Mouse (Mus musculus) MEL (cell line): ENCODE measurements around the gene Adamtsl1. TPM values are rescaled to one million over a fixed set of nuclear protein-coding genes. Genes with fewer than 3 reads are reported as not detected.

Experiments
- DNase-seq: peaks from one replicate; pipeline ENCODE4 v3.0.0; 2011; ENCODE audit warnings: low read depth, low spot score
- H3K27ac ChIP-seq: 2 replicates; pipeline ENCODE4 v1.5.1; 2012; ENCODE audit warnings: low read depth, mild to moderate bottlenecking, control low read depth, low read length, moderate library complexity; ENCODE audit not compliant: control insufficient read depth
- H3K27me3 ChIP-seq, 2 experiments: fragments of 150-350 bp in 1 of 2; sonication (generic) in 1 of 2; 2 replicates each; pipeline ENCODE4 v1.6.1; 2012; ENCODE audit warnings: low read length in 2 of 2, mild to moderate bottlenecking in 2 of 2, improper control_type of control experiment in 1 of 2, moderate library complexity in 1 of 2; ENCODE audit not compliant: insufficient read depth in 2 of 2, control insufficient read depth in 1 of 2
- H3K36me3 ChIP-seq, 2 experiments: 2 replicates each; pipeline ENCODE4 v1.6.1; 2012 to 2014; ENCODE audit warnings: low read length in 2 of 2, improper control_type of control experiment in 1 of 2, inconsistent platforms in 1 of 2, mild to moderate bottlenecking in 1 of 2; ENCODE audit not compliant: insufficient read depth in 2 of 2, control insufficient read depth in 1 of 2
- H3K4me1 ChIP-seq, 2 experiments: fragments of 150-350 bp in 1 of 2; sonication (generic) in 1 of 2; 2 replicates each; pipeline ENCODE4 v1.6.1; 2012; ENCODE audit warnings: low read length in 2 of 2, improper control_type of control experiment in 1 of 2, mild to moderate bottlenecking in 1 of 2; ENCODE audit not compliant: insufficient read depth in 2 of 2, control insufficient read depth in 1 of 2
- H3K4me3 ChIP-seq, 2 experiments: fragments of 150-350 bp in 1 of 2; sonication (generic) in 1 of 2; 2 replicates each; pipeline ENCODE4 v1.5.1; 2012; ENCODE audit warnings: low read depth in 2 of 2, low read length in 2 of 2, mild to moderate bottlenecking in 2 of 2, moderate library complexity in 2 of 2, control low read depth in 1 of 2, improper control_type of control experiment in 1 of 2; ENCODE audit not compliant: control insufficient read depth in 1 of 2, insufficient read depth in 1 of 2
- H3K79me2 ChIP-seq: 2 replicates; pipeline ENCODE4 v1.6.1; 2012; ENCODE audit warnings: mild to moderate bottlenecking, low read length, moderate library complexity; ENCODE audit not compliant: control insufficient read depth, poor library complexity, insufficient read depth
- H3K9ac ChIP-seq: 2 replicates; pipeline ENCODE4 v1.6.1; 2012; ENCODE audit warnings: low read depth, mild to moderate bottlenecking, control low read depth, low read length, moderate library complexity; ENCODE audit not compliant: control insufficient read depth, poor library complexity, severe bottlenecking
- H3K9me3 ChIP-seq: fragments of 150-350 bp; sonication (generic); replicated peaks from 2 replicates; pipeline ENCODE4 v1.6.1; 2012; ENCODE audit warnings: mild to moderate bottlenecking, low read length, improper control_type of control experiment, moderate library complexity; ENCODE audit not compliant: insufficient read depth
- BHLHE40 ChIP-seq: IDR thresholded peaks from 2 replicates; pipeline ENCODE4 v1.6.1; 2012; ENCODE audit warnings: low read depth, mild to moderate bottlenecking, inconsistent platforms, low read length, improper control_type of control experiment, borderline replicate concordance
- CHD1 ChIP-seq: IDR thresholded peaks from 2 replicates; pipeline ENCODE4 v1.6.1; 2012; ENCODE audit warnings: low read depth, mild to moderate bottlenecking, inconsistent platforms, low read length, improper control_type of control experiment
- E2F4 ChIP-seq: IDR thresholded peaks from 2 replicates; pipeline ENCODE4 v1.6.1; 2011; ENCODE audit warnings: low read depth, low read length, improper control_type of control experiment, borderline replicate concordance
- ELF1 ChIP-seq: IDR thresholded peaks from 2 replicates; pipeline ENCODE4 v1.6.1; 2014; ENCODE audit warnings: low read depth, mild to moderate bottlenecking, inconsistent platforms, low read length, improper control_type of control experiment, moderate library complexity
- ETS1 ChIP-seq: IDR thresholded peaks from 2 replicates; pipeline ENCODE4 v1.6.1; 2012; ENCODE audit warnings: low read depth, mild to moderate bottlenecking, inconsistent platforms, low read length, improper control_type of control experiment, moderate library complexity
- MAZ ChIP-seq: IDR thresholded peaks from 2 replicates; pipeline ENCODE4 v1.6.1; 2012; ENCODE audit warnings: low read depth, mild to moderate bottlenecking, inconsistent platforms, low read length, improper control_type of control experiment
- MXI1 ChIP-seq: IDR thresholded peaks from 2 replicates; pipeline ENCODE4 v1.6.1; 2011; ENCODE audit warnings: mild to moderate bottlenecking, low read depth, low read length, improper control_type of control experiment
- MYC ChIP-seq: IDR thresholded peaks from 2 replicates; pipeline ENCODE4 v1.6.1; 2011; ENCODE audit warnings: low read depth, mild to moderate bottlenecking, low read length, improper control_type of control experiment, moderate library complexity
- NRF1 ChIP-seq: IDR thresholded peaks from 2 replicates; pipeline ENCODE4 v1.6.1; 2014; ENCODE audit warnings: low read depth, mild to moderate bottlenecking, inconsistent platforms, low read length, improper control_type of control experiment, moderate library complexity; ENCODE audit not compliant: poor library complexity, insufficient read depth, severe bottlenecking
- POLR2AphosphoS5 ChIP-seq: IDR thresholded peaks from 2 replicates; pipeline ENCODE4 v1.6.1; 2012; ENCODE audit warnings: low read depth, borderline replicate concordance, mild to moderate bottlenecking, inconsistent platforms, low read length, moderate library complexity, mixed read lengths
- SIN3A ChIP-seq: IDR thresholded peaks from 2 replicates; pipeline ENCODE4 v1.6.1; 2012; ENCODE audit warnings: low read length, improper control_type of control experiment, inconsistent platforms
- TAL1 ChIP-seq: IDR thresholded peaks from 2 replicates; pipeline ENCODE4 v1.6.1; 2012; ENCODE audit warnings: mild to moderate bottlenecking, inconsistent platforms, low read length, moderate library complexity, mixed read lengths
- USF1 ChIP-seq: IDR thresholded peaks from 2 replicates; pipeline ENCODE4 v1.6.1; 2014; ENCODE audit warnings: low read depth, mild to moderate bottlenecking, inconsistent platforms, low read length, improper control_type of control experiment, moderate library complexity
- USF2 ChIP-seq, 2 experiments: IDR thresholded peaks; 2 replicates each; pipeline ENCODE4 v1.6.1; 2011 to 2012; ENCODE audit warnings: improper control_type of control experiment in 2 of 2, low read length in 2 of 2, borderline replicate concordance in 1 of 2, inconsistent platforms in 1 of 2, low read depth in 1 of 2, mild to moderate bottlenecking in 1 of 2; ENCODE audit not compliant: insufficient read depth in 1 of 2
- ZC3H11A ChIP-seq: IDR thresholded peaks from 2 replicates; pipeline ENCODE4 v1.6.1; 2012; ENCODE audit warnings: low read depth, mild to moderate bottlenecking, inconsistent platforms, low read length, improper control_type of control experiment
- ZKSCAN1 ChIP-seq: IDR thresholded peaks from 2 replicates; pipeline ENCODE4 v1.6.1; 2012; ENCODE audit warnings: low read depth, mild to moderate bottlenecking, inconsistent platforms, low read length, improper control_type of control experiment, moderate library complexity
- polyA plus RNA-seq, 2 experiments: library from polyadenylated mRNA; stranded (reverse) in 1 of 2; unstranded in 1 of 2; fragments of >175 nt in 1 of 2; fragments of >200 nt in 1 of 2; gene quantifications; 2 replicates each; pipeline versions ENCODE4 v1.2.1 to v1.2.4; 2012; ENCODE audit warnings: low replicate concordance in 2 of 2, low read depth in 1 of 2; ENCODE audit not compliant: insufficient read length in 2 of 2, insufficient read depth in 1 of 2, missing spikeins in 1 of 2
- total RNA-seq: library from RNA; depleted of rRNA; stranded (reverse); fragments of 300-350 nt; gene quantifications from 2 replicates; pipeline ENCODE4 v1.2.3, GENCODE M21; 2012

The Adamtsl1 gene
- total and polyA plus RNA-seq, 3 experiments = not detected

GRCm38 (mm10) chr4:85486316-85486946, 27.5 kb upstream of the Adamtsl1 start:
- Histone ChIP-seq H3K4me3 (no peak overlapping the region), H3K27me3 (no peaks in the 10 kb centered on the region), H3K79me2 (no peaks in the 10 kb centered on the region), H3K27ac (no peak overlapping the region), H3K36me3 (no peaks in the 10 kb centered on the region), H3K9me3 (no peaks in the 10 kb centered on the region), H3K9ac (no peak overlapping the region), H3K4me1 (no peaks in the 10 kb centered on the region)
- DNase-seq = no peak
- TF ChIP-seq USF2 (IDR thresholded peaks at IDR 0.05; ENCODE audit: borderline replicate concordance in 1 of 2, insufficient read depth in 1 of 2, low read depth in 1 of 2, low read length in 2 of 2) = no peak
- TF ChIP-seq POLR2AphosphoS5 = no peak

GRCm38 (mm10) chr4:85505718-85506117, 8.3 kb upstream of the Adamtsl1 start:
- Histone ChIP-seq H3K9me3 (no peaks in the 10 kb centered on the region), H3K27ac (no peak overlapping the region), H3K27me3 (no peaks in the 10 kb centered on the region), H3K36me3 (no peaks in the 10 kb centered on the region), H3K9ac (no peak overlapping the region), H3K4me1 (no peaks in the 10 kb centered on the region), H3K4me3 (no peak overlapping the region), H3K79me2 (no peaks in the 10 kb centered on the region)
- no peak for DNase-seq
- TF ChIP-seq USF2 (IDR thresholded peaks at IDR 0.05; ENCODE audit: borderline replicate concordance in 1 of 2, insufficient read depth in 1 of 2, low read depth in 1 of 2, low read length in 2 of 2) (no peak), CHD1 (no peak), MYC (no peak), ZKSCAN1 (no peak), MAZ (no peak), BHLHE40 (no peak), NRF1 (no peak), MXI1 (no peak), SIN3A (no peak), ELF1 (no peak), TAL1 (no peak), ETS1 (no peak), ZC3H11A (no peak), E2F4 (no peak), USF1 (no peak)
